Mouse (Mus musculus): ENCODE data around the gene H2-Q10. TPM values are rescaled to one million over a fixed set of nuclear protein-coding genes. Genes with fewer than 3 reads are reported as not detected.

Gene H2-Q10
- polyA plus RNA-seq, 1 experiment from 2014 or later, result 0.36 TPM

Other genes with a start within 250 kb of the H2-Q10 start
- gene Gm16181, start 249.3 kb upstream of the H2-Q10 start, polyA plus RNA-seq (2015; fragmentation: Nextera tagmentation; extraction: Ambion mirVana), result 0.40 TPM in 1 of 2 replicates, not detected in the other
- 116 and 126 TPM in 2 replicates for gene Atp6v1g2, start 236.4 kb upstream of the H2-Q10 start, polyA plus RNA-seq (2015; fragmentation: Nextera tagmentation; extraction: Ambion mirVana)
- 11.2 and 12.1 TPM in 2 replicates for gene Nfkbil1, start 234.3 kb upstream of the H2-Q10 start, polyA plus RNA-seq (2015; fragmentation: Nextera tagmentation; extraction: Ambion mirVana)
- gene Ddx39b, start 228.3 kb upstream of the H2-Q10 start, polyA plus RNA-seq (2015; fragmentation: Nextera tagmentation; extraction: Ambion mirVana), result 334 and 376 TPM in 2 replicates
- 143 and 196 TPM in 2 replicates for gene H2-D1, start 207.4 kb upstream of the H2-Q10 start, polyA plus RNA-seq (2015; fragmentation: Nextera tagmentation; extraction: Ambion mirVana)
- 0.09 and 0.14 TPM in 2 replicates for gene H2-Q1, start 149.7 kb upstream of the H2-Q10 start, polyA plus RNA-seq (2015; fragmentation: Nextera tagmentation; extraction: Ambion mirVana)
- 3.1 and 3.9 TPM in 2 replicates for gene H2-Q2, start 127.8 kb upstream of the H2-Q10 start, polyA plus RNA-seq (2015; fragmentation: Nextera tagmentation; extraction: Ambion mirVana)
- gene H2-Q4, start 90.5 kb upstream of the H2-Q10 start, polyA plus RNA-seq (2015; fragmentation: Nextera tagmentation; extraction: Ambion mirVana), result 1.7 and 3.7 TPM in 2 replicates
- 0.95 and 3.7 TPM in 2 replicates for gene H2-Q6, start 45.2 kb upstream of the H2-Q10 start, polyA plus RNA-seq (2015; fragmentation: Nextera tagmentation; extraction: Ambion mirVana)
- gene H2-Q7, start 30.9 kb upstream of the H2-Q10 start, polyA plus RNA-seq (2015; fragmentation: Nextera tagmentation; extraction: Ambion mirVana), result 5.6 and 12.6 TPM in 2 replicates
- not detected in 2 replicates for gene Pou5f1, start 35.9 kb downstream of the H2-Q10 start, polyA plus RNA-seq (2015; fragmentation: Nextera tagmentation; extraction: Ambion mirVana)
- 14.4 and 27.5 TPM in 2 replicates for gene Tcf19, start 46.7 kb downstream of the H2-Q10 start, polyA plus RNA-seq (2015; fragmentation: Nextera tagmentation; extraction: Ambion mirVana)
- 5.1 and 7.9 TPM in 2 replicates for gene Cchcr1, start 47.0 kb downstream of the H2-Q10 start, polyA plus RNA-seq (2015; fragmentation: Nextera tagmentation; extraction: Ambion mirVana)
- 0.81 and 0.96 TPM in 2 replicates for gene Psors1c2, start 63.1 kb downstream of the H2-Q10 start, polyA plus RNA-seq (2015; fragmentation: Nextera tagmentation; extraction: Ambion mirVana)
- gene Cdsn, start 82.0 kb downstream of the H2-Q10 start, polyA plus RNA-seq (2015; fragmentation: Nextera tagmentation; extraction: Ambion mirVana), result 0.08 TPM in 1 of 2 replicates, not detected in the other
- not detected in 2 replicates for gene 2300002M23Rik, start 97.4 kb downstream of the H2-Q10 start, polyA plus RNA-seq (2015; fragmentation: Nextera tagmentation; extraction: Ambion mirVana)
- gene Sfta2, start 131.5 kb downstream of the H2-Q10 start, polyA plus RNA-seq (2015; fragmentation: Nextera tagmentation; extraction: Ambion mirVana), result 0.40 TPM in 1 of 2 replicates, not detected in the other
- not detected in 2 replicates for gene Gm9573, start 156.5 kb downstream of the H2-Q10 start, polyA plus RNA-seq (2015; fragmentation: Nextera tagmentation; extraction: Ambion mirVana)
- gene Mucl3, start 173.6 kb downstream of the H2-Q10 start, polyA plus RNA-seq (2015; fragmentation: Nextera tagmentation; extraction: Ambion mirVana), result 0.22 TPM in 1 of 2 replicates, not detected in the other
- gene Vars2, start 197.5 kb downstream of the H2-Q10 start, polyA plus RNA-seq (2015; fragmentation: Nextera tagmentation; extraction: Ambion mirVana), result 12.8 and 17.9 TPM in 2 replicates
- 24.1 and 30.7 TPM in 2 replicates for gene Gtf2h4, start 203.7 kb downstream of the H2-Q10 start, polyA plus RNA-seq (2015; fragmentation: Nextera tagmentation; extraction: Ambion mirVana)
- gene Ddr1, start 234.5 kb downstream of the H2-Q10 start, polyA plus RNA-seq (2015; fragmentation: Nextera tagmentation; extraction: Ambion mirVana), result 73.8 and 76.4 TPM in 2 replicates

All from neural tube, embryonic 15.5 days (tissue).